Mouse (Mus musculus) limb, embryonic 12.5 days (tissue): ENCODE results near the gene Gm37240. TPM values are rescaled to one million over a fixed set of nuclear protein-coding genes. Genes with fewer than 3 reads are reported as not detected.

Experiments
- ATAC-seq: fragments of 200-750 bp; cut with Nextera tagmentation; 2 replicates; pipeline ENCODE4 v1.8.0; 2017; ENCODE audit warnings: low read depth, moderate TSS enrichment; ENCODE audit not compliant: insufficient number of reproducible peaks, insufficient read depth, low FRiP score, low TSS enrichment
- H3K27ac ChIP-seq: fragments of 300-500 bp; sonication (generic); 2 replicates; pipeline ENCODE4 v1.5.1; 2016; ENCODE audit warnings: mild to moderate bottlenecking, moderate library complexity
- H3K27me3 ChIP-seq: fragments of 300-500 bp; sonication (generic); 2 replicates; pipeline ENCODE4 v1.6.1; 2016; ENCODE audit warnings: mild to moderate bottlenecking, moderate library complexity
- H3K36me3 ChIP-seq: fragments of 300-500 bp; sonication (generic); 2 replicates; pipeline ENCODE4 v1.6.1; 2016; ENCODE audit warnings: mild to moderate bottlenecking, moderate library complexity
- H3K4me1 ChIP-seq: fragments of 300-500 bp; sonication (generic); replicated peaks from 2 replicates; pipeline ENCODE4 v1.6.1; 2016
- H3K4me2 ChIP-seq: fragments of 300-500 bp; sonication (generic); 2 replicates; pipeline ENCODE4 v1.6.1; 2016; ENCODE audit warnings: mild to moderate bottlenecking, moderate library complexity
- H3K4me3 ChIP-seq: fragments of 300-500 bp; sonication (generic); replicated peaks from 2 replicates; pipeline ENCODE4 v1.5.1; 2016; ENCODE audit warnings: mild to moderate bottlenecking
- H3K9ac ChIP-seq: fragments of 300-500 bp; sonication (generic); replicated peaks from 2 replicates; pipeline ENCODE4 v1.6.1; 2016; ENCODE audit warnings: mild to moderate bottlenecking, moderate library complexity
- H3K9me3 ChIP-seq: fragments of 300-500 bp; sonication (generic); 2 replicates; pipeline ENCODE4 v1.6.1; 2016; ENCODE audit warnings: mild to moderate bottlenecking, moderate library complexity
- WGBS: fragments of 180-500 bp; shearing (Covaris S2); methylation state at CpG from one replicate; pipeline ENCODE4 v1.1.7; 2016; 5-methylcytosine and 5-hydroxymethylcytosine counted together
- polyA plus RNA-seq: library from polyadenylated mRNA; unstranded; fragments of >200 nt; fragmentation: Nextera tagmentation; extraction: Ambion mirVana; gene quantifications from 2 replicates; pipeline ENCODE4 v1.2.1, GENCODE M21; 2016

Gene Gm37240
- polyA plus RNA-seq, 1 experiment from 2014 or later, result 3.4 TPM

DNA sequence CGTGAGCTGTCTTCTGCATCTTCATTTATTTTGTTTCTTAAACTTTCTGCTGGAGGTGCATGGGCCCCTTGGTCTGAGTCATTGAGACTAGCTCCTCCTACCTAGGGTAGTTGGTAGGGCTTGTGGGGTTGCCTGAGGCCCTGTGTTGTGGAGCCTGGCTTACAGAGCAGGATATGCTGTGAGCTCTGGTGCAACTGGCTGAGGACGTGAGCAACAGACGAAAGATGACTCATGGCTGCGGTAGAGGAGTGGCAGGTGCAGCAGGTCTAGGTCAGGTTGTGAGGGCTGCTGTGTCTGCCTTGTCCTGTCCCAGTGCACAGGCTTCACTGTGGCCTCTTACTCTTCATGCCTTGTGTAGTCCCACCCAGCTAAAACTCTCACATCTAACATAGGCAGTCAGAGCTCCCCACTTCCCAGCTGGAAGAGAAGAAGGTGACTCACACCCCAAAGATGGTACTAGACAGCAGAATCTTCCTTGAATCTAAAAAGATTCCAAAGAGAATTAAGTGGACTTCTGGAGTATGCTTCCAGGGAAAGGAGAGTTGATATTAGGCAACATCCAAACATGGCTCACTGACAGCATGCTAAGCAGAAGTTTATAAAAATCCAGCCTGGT is 257.3 kb downstream of the Gm37240 start:
- H3K4me1 ChIP-seq, result no peaks in the 10 kb centered on the region
- no peak overlapping the region for H3K9ac ChIP-seq
- 97% methylated on average over 4 of the region's 4 CpGs for WGBS
- no peaks in the 10 kb centered on the region for H3K36me3 ChIP-seq
- no peak overlapping the region for H3K4me3 ChIP-seq
- ATAC-seq, result no peak
- no peak overlapping the region for H3K4me2 ChIP-seq
- H3K27ac ChIP-seq, result no peak overlapping the region
- H3K27me3 ChIP-seq, result no peaks in the 10 kb centered on the region
- H3K9me3 ChIP-seq, result no peaks in the 10 kb centered on the region

DNA sequence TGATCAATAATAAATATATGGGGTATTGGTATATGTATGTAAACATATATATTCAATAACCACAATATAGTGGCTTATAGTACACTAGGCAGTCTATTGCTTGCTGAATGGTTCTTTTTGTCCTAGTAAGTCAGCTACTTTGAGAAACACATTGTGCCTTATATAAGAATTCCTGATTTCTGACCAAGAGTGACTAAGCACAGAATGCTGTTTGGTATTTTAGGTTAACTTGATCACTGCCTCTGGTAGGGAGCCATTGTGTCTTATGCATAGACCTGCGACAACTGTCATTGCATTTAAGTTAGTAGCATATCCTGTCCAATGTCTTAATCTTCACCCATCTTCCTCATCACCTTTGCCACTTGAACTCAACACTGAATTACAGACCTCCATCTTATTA is 267.6 kb downstream of the Gm37240 start:
- H3K9me3 ChIP-seq, result no peaks in the 10 kb centered on the region
- no peak overlapping the region for H3K27ac ChIP-seq
- H3K4me1 ChIP-seq, result no peaks in the 10 kb centered on the region
- H3K9ac ChIP-seq, result no peak overlapping the region
- no peak overlapping the region for H3K4me2 ChIP-seq
- no peak overlapping the region for H3K4me3 ChIP-seq
- no peaks in the 10 kb centered on the region for H3K27me3 ChIP-seq
- WGBS, result 94% methylated on average over 1 of the region's 1 CpGs
- no peak for ATAC-seq
- H3K36me3 ChIP-seq, result peaks cover 24% of the 10 kb centered on the region; the same call in 1 of the 2 replicates

DNA sequence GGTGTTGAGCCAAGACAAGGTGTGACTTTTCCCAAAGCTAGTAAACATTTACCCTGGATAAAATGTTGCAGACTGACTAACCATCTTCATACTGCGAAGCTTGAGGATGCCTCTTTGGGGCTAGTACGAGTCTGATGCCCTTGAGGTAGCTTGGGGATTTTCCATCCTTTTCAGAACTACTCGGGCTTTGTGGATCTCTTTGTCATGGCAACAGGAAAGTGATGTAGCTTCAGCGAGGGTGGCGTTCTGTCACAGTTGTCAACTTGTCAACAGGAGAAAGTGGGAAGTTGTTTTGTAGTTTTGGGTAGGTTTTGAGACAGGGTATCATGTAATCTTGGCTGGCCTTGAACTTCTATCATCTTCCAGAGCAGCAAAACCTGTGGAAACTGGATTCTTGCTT is 268.0 kb downstream of the Gm37240 start:
- no peak overlapping the region for H3K4me3 ChIP-seq
- ATAC-seq, result no peak
- H3K27me3 ChIP-seq, result no peaks in the 10 kb centered on the region
- no peak overlapping the region for H3K9ac ChIP-seq
- peaks cover 24% of the 10 kb centered on the region; the same call in 1 of the 2 replicates for H3K36me3 ChIP-seq
- no peaks in the 10 kb centered on the region for H3K9me3 ChIP-seq
- H3K4me1 ChIP-seq, result no peaks in the 10 kb centered on the region
- no peak overlapping the region for H3K27ac ChIP-seq
- WGBS, result 93% methylated on average over 5 of the region's 5 CpGs
- H3K4me2 ChIP-seq, result no peak overlapping the region

DNA sequence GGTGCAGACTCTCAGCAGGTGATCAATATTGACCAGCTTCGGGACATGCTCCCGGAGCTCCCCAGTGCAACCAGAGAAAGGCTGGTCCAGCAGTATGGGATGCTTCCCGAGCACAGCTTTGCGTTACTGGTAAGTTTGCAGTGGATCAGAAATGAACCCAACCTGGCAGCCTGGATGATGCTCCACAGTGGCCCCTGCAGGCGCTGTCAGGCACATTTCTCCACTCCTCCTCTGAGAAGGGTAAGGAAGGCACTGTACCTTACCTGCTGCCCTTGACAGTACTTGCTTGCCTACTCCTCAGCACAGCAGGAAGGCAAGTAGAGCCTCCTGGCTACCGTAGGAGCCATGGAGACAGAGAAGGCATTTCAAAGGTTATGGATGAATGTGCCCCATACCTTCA is 268.4 kb downstream of the Gm37240 start:
- whole genome bisulfite sequencing, result 83% methylated on average over 6 of the region's 6 CpGs
- Histone ChIP-seq H3K4me2 (no peak overlapping the region), H3K4me3 (no peak overlapping the region), H3K36me3 (peaks cover 24% of the 10 kb centered on the region; the same call in 1 of the 2 replicates), H3K9me3 (no peaks in the 10 kb centered on the region), H3K9ac (no peak overlapping the region), H3K4me1 (no peaks in the 10 kb centered on the region), H3K27ac (no peak overlapping the region), H3K27me3 (no peaks in the 10 kb centered on the region)
- ATAC-seq, result no peak

DNA sequence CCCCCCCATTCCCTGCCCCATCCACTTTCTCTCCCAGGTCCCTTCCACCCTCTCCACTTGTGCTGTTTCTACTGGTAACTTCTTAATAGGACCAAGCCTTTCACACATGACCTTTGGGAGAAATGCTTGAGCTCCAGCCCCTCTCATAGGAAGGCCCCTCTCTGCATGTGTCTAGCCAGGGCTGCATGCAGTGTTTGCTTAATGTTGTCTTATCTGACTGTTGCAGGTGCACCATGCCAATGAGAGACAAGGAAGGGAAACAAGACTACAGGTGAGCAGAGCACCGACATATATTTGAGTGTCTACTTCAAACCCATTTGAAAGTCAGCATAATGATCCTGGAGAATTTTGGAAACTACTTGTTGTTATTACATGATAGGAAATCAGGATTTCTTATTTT is 270.9 kb downstream of the Gm37240 start:
- peaks cover 19% of the 10 kb centered on the region; the same call in 1 of the 2 replicates for H3K36me3 ChIP-seq
- H3K4me2 ChIP-seq, result no peak overlapping the region
- 95% methylated on average over 1 of the region's 1 CpGs for WGBS
- no peak overlapping the region for H3K27ac ChIP-seq
- no peak for ATAC-seq
- H3K4me3 ChIP-seq, result no peak overlapping the region
- H3K4me1 ChIP-seq, result no peaks in the 10 kb centered on the region
- no peaks in the 10 kb centered on the region for H3K27me3 ChIP-seq
- no peaks in the 10 kb centered on the region for H3K9me3 ChIP-seq
- H3K9ac ChIP-seq, result no peak overlapping the region

DNA sequence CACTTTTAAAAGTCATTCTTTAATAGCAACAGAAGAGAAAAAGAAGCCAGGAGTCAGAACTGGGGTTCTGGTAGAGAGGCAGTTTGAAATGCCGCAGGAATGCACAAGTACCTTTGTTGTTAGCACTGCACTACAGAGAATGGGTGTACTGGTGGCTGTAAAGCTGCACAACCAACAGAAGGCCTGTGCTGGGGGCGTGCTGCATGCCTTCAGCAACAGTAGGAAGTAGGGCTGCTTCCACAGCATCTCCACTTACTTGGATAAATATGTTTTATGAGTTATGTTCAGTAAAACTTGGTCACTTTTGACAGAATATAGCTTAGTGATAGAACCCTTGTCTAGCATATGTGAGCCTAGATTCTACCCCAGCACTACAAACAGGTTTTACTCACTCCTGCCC is 279.6 kb downstream of the Gm37240 start:
- Histone ChIP-seq H3K4me1 (peaks cover 12% of the 10 kb centered on the region), H3K4me2 (no peak overlapping the region), H3K27ac (no peak overlapping the region), H3K36me3 (0 out of 2 replicates have a peak, but pooled peaks cover 4% of the 10 kb centered on the region), H3K27me3 (no peaks in the 10 kb centered on the region), H3K9me3 (no peaks in the 10 kb centered on the region), H3K9ac (no peak overlapping the region), H3K4me3 (no peak overlapping the region)
- 91% methylated on average over 2 of the region's 2 CpGs for WGBS
- no peak for ATAC-seq

DNA sequence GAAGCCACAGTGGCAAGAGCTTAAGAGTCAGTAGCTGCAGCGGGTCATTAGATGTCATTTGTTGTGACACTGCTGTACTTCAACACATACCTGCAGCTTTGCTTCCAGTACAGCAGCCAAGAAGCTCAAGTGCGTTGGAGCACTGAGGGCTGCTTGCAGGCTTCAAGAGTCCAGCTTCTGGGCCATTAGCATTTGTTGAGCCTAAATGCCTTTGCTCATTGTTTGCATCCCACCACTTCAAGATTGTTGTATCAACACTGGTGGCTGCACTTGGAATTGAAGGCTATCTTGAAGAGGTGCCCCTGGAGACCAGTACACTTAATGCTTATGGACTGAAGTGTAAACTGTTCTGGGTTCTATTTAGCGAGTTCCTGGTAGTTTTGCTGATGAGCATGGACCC is 280.4 kb downstream of the Gm37240 start:
- Histone ChIP-seq H3K4me2 (no peak overlapping the region), H3K27me3 (no peaks in the 10 kb centered on the region), H3K4me3 (no peak overlapping the region), H3K4me1 (peaks cover 20% of the 10 kb centered on the region), H3K9ac (no peak overlapping the region), H3K27ac (no peak overlapping the region), H3K9me3 (no peaks in the 10 kb centered on the region), H3K36me3 (0 out of 2 replicates have a peak, but pooled peaks cover 4% of the 10 kb centered on the region)
- 90% methylated on average over 3 of the region's 3 CpGs for WGBS
- ATAC-seq, result no peak

DNA sequence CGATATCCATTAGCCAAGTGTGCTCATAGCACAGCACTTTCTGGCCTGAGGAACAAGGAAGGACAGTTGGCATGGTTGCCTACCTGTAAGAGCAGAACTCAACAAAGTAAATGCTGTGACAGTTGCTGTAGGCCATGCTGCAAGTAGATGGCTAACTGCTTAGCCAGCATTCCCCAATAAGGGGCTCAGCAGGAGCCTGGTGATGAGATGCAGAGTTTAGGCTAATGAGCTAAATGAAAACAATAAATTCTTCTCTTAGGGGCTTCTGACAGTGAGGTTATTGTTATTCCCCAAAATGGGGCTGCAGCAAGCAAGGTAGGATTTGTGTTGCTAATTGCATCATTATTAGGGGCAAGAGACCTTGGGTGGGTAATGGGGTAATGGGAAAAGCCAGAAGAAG is 283.5 kb downstream of the Gm37240 start:
- no peak for ATAC-seq
- Histone ChIP-seq H3K4me3 (no peak overlapping the region), H3K4me1 (peaks cover 29% of the 10 kb centered on the region), H3K36me3 (0 out of 2 replicates have a peak, but pooled peaks cover 4% of the 10 kb centered on the region), H3K27me3 (no peaks in the 10 kb centered on the region), H3K9me3 (no peaks in the 10 kb centered on the region), H3K4me2 (no peak overlapping the region), H3K27ac (no peak overlapping the region), H3K9ac (no peak overlapping the region)
- 69% methylated on average over 1 of the region's 1 CpGs for WGBS

DNA sequence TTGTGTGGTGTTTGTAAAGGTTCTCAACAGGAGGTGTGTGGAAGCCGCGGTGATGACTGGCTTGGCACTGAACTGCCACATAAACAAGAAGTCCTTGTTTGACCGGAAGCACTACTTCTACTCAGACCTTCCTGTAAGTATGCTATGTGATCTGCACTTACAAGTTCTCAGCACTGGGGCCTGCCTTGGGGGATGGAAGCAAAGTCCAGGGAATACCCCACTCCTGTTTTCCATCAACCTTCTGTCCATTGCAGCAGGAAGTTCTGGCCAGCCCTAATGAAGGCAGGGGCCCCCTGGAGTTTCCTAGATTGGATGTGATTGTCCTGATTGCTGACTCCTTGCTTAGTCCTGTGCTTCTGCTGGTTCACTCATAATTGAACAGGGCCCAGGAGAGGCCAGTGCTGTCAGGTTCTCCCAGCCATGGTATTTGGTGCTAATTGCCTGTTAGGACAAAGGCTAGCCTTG is 285.4 kb downstream of the Gm37240 start:
- H3K9ac ChIP-seq, result no peak overlapping the region
- WGBS, result 30% methylated on average over 3 of the region's 3 CpGs
- no peaks in the 10 kb centered on the region for H3K27me3 ChIP-seq
- H3K27ac ChIP-seq, result peak overlapping the region; percentile 64
- H3K4me2 ChIP-seq, result no peak overlapping the region
- H3K36me3 ChIP-seq, result 0 out of 2 replicates have a peak, but pooled peaks cover 4% of the 10 kb centered on the region
- H3K9me3 ChIP-seq, result no peaks in the 10 kb centered on the region
- no peak for ATAC-seq
- no peak overlapping the region for H3K4me3 ChIP-seq
- H3K4me1 ChIP-seq, result peaks cover 29% of the 10 kb centered on the region

DNA sequence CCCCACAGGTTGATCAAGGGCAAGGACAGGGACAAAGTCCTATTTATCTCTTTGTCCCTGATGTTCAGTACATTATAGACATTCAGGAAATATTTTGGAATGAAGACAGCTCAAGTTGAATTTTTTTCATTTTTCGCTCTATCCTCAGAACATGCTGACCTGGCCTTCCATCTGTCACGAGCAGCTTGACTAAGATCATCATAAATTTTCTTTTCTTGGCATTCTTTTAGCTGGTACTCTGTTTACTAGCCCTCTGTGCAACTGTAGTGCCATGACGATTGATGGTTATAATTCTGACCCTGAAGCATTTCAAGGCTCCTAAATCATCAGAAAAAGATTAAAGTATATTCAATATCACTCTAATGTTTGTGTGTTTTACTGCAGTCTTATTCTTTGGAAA is 287.8 kb downstream of the Gm37240 start:
- Histone ChIP-seq H3K36me3 (no peaks in the 10 kb centered on the region), H3K4me3 (no peak overlapping the region), H3K9me3 (no peaks in the 10 kb centered on the region), H3K4me2 (no peak overlapping the region), H3K27me3 (no peaks in the 10 kb centered on the region), H3K27ac (no peak overlapping the region), H3K4me1 (peaks cover 29% of the 10 kb centered on the region), H3K9ac (no peak overlapping the region)
- ATAC-seq, result no peak
- WGBS, result 78% methylated on average over 3 of the region's 3 CpGs

DNA sequence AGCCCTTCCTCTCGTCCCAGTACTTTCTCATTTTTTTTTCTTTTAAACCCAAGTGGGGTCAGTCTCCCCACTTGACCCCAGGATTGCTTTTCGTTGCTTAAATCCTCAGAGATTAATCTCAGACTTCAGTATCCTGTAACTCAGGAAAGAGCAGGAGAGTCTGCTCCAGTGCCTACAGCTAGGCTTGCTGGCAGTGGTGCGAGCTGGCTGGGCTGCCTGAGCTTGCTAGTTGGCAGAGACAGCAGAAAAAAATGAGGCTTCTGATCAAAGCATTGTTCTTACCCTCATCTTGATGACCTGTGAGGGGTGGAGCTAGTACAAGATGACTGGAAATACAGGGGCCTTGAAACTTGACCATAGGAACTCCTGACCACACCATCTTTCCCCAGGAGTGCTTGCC is 292.9 kb downstream of the Gm37240 start:
- no peaks in the 10 kb centered on the region for H3K9me3 ChIP-seq
- no peak overlapping the region for H3K4me2 ChIP-seq
- no peaks in the 10 kb centered on the region for H3K4me1 ChIP-seq
- H3K9ac ChIP-seq, result no peak overlapping the region
- ATAC-seq, result no peak
- H3K27ac ChIP-seq, result no peak overlapping the region
- WGBS, result 61% methylated on average over 3 of the region's 3 CpGs
- H3K27me3 ChIP-seq, result no peaks in the 10 kb centered on the region
- H3K36me3 ChIP-seq, result no peaks in the 10 kb centered on the region
- H3K4me3 ChIP-seq, result no peak overlapping the region

DNA sequence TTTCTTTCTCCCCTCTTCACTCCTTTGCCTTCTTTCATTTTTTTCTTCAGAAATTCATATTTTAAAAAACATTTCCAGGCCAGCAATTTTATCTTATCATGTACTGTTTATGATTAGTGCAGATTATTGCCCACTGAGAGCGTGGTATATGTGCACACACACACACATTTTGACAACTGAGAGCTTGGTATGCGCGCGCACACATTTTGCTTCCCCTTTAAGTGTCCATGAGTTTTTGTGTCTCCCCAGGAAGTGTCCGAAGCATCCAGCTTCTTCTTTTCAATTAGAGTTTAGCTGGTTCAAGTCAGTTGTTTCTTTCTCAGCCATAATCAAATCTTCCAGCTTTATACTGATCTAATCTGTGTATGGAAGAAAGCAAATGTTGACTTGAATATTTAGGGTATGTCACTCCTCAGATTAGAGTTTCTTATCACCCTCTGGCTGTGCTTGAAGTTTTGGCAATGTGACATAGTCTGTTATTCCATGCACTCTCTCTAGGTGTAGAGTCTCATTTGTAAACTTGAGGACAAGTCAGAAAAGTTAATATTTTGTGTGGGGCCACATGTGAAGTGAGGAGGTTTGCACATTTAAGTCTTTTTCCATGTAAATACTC is 294.6 kb downstream of the Gm37240 start:
- Histone ChIP-seq H3K4me1 (no peaks in the 10 kb centered on the region), H3K9ac (no peak overlapping the region), H3K4me2 (no peak overlapping the region), H3K9me3 (no peaks in the 10 kb centered on the region), H3K27me3 (no peaks in the 10 kb centered on the region), H3K36me3 (no peaks in the 10 kb centered on the region), H3K27ac (no peak overlapping the region), H3K4me3 (no peak overlapping the region)
- no peak for ATAC-seq
- 93% methylated on average over 5 of the region's 5 CpGs for WGBS
